Mouse (Mus musculus): Measurements from ENCODE around the gene Whrn.

DNA sequence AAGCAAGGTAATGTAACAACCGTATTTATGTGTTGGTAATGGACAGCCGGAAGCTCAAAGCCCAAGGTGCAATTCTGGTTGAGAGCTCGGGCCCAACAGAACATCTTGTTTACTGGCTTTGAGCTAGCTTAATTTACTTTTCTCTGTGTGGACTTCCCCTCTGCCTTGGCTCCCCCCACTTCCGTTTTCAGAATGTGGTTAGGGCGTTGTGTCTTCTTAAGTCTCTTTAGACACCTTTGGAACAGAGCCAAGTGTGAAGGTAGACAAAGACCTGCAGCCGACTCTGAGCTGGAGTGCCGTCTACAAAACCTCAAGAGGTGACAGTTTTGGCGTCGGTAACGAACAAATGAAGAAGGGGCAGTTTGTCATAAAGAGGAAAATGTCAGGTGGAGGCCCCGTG, 110.0 kb downstream of the Whrn start:
- TF ChIP-seq CTCF (IDR thresholded peaks at IDR 0.05; ENCODE audit: low read depth) (no peak), EP300 (IDR thresholded peaks at IDR 0.05; ENCODE audit: low read depth) (no peak)
